Mouse (Mus musculus) spleen, embryonic (tissue): Measurements from ENCODE around the gene Kcnk4.

ENCODE experiments used
- CTCF ChIA-PET: fragments of 350-600 bp; sonication (Branson Sonifier 250); formaldehyde crosslinking; loops from one replicate; lab custom pipeline; 2022; lab: Charles Lee

Kcnk4 gene

DNA sequence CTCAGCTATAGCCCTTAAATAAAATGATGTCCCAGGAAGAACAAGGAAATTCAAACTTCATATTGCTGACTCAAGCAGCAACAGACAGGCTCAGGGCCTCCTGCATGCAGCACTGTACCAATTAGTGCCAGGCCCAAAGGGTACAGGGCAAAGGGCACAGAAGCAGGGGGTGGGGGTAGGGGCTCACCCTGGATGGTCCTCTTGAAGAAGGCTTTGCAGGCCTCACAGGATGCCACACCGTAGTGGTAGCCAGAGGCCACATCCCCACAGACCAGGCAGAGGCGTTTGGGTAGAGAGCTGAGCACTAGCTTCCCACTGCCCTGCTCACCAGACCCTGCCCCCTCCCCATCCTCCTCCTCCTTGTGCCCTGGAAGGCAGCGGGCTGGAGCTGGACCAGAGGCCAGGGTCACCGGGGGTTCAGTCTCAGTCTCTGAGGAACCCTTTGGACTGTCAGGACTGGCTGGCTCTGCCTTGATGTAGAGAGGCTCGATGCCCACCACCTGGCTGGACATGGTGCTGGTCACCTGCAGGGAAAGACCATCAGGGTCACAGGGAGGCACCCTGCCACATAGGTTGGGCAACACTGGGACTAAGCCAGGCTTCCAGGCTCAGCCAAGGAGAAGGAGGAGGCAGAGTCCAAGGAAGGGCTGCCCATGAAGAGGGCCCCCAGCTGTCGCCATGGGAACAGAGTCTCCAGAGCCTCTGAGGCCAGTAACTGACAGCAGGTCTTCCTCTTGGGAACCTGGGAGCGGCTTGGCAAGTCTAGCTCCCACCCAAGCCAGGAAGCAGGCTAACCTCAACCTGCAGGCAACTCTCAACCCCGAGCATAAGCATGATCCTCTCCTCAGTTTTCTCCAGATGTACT, 14.2 kb downstream of the Kcnk4 start:
- CTCF ChIA-PET: no interaction called here

DNA sequence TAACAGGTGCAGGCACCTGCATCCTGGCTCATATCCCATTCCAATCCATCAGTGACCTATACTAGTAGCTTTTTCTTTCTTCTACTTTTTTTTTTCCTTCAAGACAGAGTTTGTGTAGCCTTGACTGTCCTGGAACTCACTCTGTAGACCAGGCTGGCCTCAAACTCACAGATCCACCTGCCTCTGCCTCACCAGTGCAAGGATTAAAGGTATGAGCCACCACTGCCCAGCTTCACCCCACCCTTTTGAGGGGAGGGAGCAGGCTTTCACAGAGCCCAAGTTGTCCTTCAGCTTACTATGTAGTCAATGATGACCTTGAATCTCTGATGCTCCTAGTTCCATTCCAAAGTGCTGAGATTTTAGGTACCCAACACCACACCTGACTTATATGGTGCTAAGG, 14.9 kb downstream of the Kcnk4 start:
- CTCF ChIA-PET: interaction anchor here (0.6 kb wide), 1 partner anchor 55 kb away, joined by 3 read pairs; no protein-coding TSS in a partner anchor

GRCm38 (mm10) chr19:6918321-6918720, 16.0 kb downstream of the Kcnk4 start:
- CTCF ChIA-PET: interaction anchor here (0.7 kb wide), 1 partner anchor 1787 kb away, joined by 6 read pairs; no protein-coding TSS in a partner anchor

DNA sequence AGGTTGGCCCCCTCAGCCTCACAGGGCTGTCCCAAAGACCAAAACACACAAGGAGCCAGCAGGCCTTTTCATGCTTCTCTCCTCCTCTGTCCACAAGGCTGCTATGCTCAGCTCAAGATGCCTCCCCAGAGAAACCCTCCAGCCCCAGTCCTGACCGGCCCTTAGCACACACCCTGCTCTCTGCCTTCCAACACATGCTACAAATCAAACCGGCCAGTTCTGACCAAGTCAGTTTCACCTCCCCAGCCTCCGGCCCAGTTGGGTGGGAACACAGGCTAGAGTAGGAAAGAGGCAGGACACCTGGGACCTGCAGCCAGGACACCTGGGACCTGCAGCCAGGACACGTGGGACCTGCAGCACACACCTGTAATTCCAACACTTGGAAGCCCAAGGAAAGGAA, 17.8 kb downstream of the Kcnk4 start:
- CTCF ChIA-PET: no interaction called here

- CTCF ChIA-PET: no interaction called here
These were observed 19.0 kb downstream of the Kcnk4 start for GRCm38 (mm10) chr19:6915276-6915675.

GRCm38 (mm10) chr19:6914540-6914939, 19.8 kb downstream of the Kcnk4 start:
- CTCF ChIA-PET: interaction anchor here (0.5 kb wide), 1 partner anchor 41 kb away, joined by 6 read pairs; no protein-coding TSS in a partner anchor

DNA sequence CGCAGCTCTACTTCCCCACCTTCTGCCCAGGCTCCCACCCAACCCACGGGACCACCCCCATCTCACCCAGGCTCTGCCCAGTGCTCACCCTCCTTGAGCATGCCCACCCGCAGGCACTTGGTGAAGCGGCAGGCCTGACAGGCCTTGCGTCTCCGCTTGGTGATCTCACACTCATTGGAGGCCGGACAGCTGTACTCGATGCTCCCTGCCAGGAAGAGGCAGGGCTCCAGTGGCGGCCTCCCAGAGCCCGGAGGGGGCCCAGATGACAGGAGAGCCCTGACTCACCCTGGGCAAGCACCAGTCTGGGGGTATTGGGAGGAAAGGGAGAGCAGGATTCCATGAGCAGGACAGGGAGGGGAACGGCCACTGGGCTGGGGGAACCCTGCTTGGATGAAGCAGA, 20.3 kb downstream of the Kcnk4 start:
- CTCF ChIA-PET: no interaction called here

GRCm38 (mm10) chr19:6913036-6913435, 21.3 kb downstream of the Kcnk4 start:
- CTCF ChIA-PET: no interaction called here

GRCm38 (mm10) chr19:6912205-6912970, 21.9 kb downstream of the Kcnk4 start:
- CTCF ChIA-PET: no interaction called here

DNA sequence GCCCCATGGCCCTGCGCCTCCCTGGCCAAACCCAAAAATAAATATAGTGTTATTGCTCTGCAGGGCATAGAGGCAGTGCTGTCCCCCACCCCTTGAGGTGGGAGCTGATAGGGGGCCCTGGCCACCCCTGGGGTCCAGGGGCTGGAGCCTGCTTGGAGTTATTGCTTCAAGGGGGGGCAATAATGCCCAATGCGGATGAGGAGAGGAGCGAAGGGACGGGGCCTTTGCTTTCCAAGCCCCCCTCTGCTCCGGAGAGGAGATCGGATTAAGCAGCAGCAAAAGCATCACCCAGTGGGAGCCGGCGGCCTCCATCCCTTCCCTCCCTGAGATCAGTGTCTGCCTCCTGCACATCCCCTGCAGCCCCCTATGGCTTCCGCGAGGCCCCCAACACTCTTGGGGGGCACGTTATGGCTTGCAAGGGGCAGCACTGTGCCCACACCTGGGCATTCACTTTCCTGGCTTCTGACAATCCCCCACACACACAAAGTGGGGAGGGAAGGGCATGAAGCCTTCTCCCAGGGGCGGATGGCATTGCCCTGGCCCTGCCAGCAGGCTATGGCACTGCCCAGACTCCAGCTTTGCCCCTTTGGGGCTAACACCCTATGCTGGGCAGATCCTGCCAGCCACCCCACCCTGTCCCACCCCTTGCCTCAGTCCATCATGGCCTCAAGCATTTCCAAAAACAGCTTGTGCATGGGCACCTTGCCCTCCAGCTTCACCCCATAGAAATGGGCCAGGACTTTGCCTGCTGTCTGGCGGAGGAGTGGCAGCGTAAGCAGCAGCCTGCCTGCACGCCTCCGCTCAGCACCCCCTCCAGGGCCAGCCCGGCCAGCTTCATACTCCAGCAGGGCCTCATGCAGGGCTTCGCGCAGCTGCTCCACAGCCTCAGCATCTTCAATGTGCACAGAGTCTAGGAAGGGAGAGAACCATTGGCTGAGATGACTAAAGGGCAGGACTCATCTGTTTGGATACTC, 22.9 kb downstream of the Kcnk4 start:
- CTCF ChIA-PET: no interaction called here

- CTCF ChIA-PET: interaction anchor here (0.5 to 0.6 kb wide), 2 partner anchors 26 to 256 kb away, joined by 3 to 4 read pairs; no protein-coding TSS in a partner anchor
These were observed 24.0 kb downstream of the Kcnk4 start for GRCm38 (mm10) chr19:6910306-6910705.

DNA sequence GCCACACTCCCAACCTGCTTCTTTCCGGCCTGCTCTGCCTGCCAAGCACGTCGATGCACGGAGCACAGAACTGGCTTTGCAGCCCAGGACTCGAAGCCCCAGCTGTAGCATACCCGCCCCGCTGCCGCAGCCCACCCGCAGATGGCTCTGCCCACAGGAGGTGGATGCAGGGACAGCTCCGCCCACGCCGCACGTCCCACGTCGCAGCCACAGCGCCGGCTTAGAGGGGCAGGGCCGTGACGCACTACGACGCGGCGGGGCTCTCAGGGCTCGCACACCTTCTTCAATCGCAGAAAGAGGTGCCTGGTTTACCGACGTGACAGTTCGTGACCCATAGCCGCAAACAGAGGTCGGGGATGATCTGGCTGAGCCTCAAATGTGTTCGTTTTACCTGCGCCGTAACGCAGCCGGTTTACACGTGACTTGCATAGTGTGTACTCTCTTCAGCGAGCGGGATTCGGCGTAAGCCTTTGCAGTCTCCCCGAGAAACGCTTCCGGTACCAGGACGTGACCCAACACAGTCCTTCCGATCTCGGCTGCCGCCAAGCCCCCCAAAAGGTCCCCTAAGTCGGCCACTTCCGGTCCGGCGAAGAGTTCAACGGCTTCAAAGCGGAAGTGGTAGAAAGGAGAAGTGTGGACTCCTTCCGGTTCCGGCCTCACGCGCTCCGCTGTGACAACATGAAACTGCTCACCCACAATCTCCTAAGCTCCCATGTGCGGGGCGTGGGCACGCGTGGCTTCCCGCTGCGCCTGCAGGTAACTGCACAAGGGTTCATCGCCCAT, 24.6 kb downstream of the Kcnk4 start, which contains the start of the genes Trmt112 and Prdx5:
TSS of gene Trmt112 (plus strand) at position 192 of the 783 bp plus-strand sequence.
TSS of gene Prdx5 (minus strand) at position 600 of the 783 bp plus-strand sequence.
- CTCF ChIA-PET: interaction anchor here (0.5 to 0.6 kb wide), 2 partner anchors 27 to 256 kb away, joined by 3 to 4 read pairs; no protein-coding TSS in a partner anchor

DNA sequence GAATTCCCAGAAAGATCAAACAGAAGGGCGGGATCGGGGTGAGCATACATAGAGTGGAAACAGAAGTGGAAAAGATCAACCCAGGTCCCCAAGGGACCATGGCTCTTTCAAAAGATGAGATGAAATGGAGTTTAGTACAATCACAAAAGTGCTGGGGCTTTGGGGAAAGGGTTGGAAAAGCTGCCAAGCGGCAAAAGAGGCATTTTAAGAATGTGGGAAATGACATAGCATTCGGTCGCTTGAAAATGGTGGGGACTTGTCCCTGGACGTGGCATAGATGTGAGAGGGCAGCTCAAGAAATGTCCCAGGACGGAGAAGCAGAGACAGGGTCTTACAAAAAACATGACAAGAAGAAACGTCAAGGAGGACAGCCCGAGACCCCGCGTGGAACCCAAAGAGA, 25.3 kb downstream of the Kcnk4 start:
- CTCF ChIA-PET: no interaction called here

GRCm38 (mm10) chr19:6907811-6908540, 26.3 kb downstream of the Kcnk4 start:
- CTCF ChIA-PET: no interaction called here

DNA sequence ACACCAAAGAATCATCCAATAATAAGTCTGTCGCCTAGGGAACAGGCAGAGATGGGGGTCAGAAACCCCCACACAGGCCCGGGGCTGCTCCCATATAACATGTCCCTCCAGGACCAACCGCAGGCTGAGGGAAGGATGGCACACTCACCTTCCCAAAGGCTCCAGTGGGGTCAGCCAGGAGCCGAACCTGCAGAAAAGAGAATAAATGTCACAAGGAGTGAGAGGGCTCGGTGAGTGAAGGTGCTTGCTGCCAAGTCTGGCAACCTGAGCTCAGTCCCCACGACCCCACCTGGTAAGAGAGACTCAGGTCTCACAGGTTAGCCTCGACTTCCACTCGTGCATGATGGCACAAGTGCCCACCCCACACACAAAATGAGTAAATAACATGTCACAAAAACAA, 27.2 kb downstream of the Kcnk4 start:
- CTCF ChIA-PET: no interaction called here

- CTCF ChIA-PET: no interaction called here
These were observed 28.1 kb downstream of the Kcnk4 start for GRCm38 (mm10) chr19:6906199-6906598.

- CTCF ChIA-PET: no interaction called here
These were observed 28.7 kb downstream of the Kcnk4 start for GRCm38 (mm10) chr19:6905498-6906159.

DNA sequence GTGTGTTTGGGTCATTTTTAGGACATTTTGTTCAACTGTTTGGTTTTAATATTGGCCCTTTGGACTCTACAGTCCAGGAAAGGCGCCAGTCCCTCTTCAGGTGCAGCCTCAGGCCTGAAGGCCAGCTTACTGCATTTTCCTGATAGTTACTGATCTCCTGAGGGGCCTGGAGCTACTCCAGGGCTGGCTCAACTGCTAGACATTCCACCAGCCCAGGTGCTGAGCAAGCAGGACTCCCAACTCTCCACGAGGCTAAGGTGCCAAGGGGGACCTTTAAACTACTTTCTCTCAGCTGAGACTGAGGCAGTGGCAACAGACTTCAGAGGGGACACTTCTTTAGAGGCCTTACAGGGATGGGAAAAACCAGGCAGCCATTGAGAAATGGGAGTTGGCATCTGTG, 29.5 kb downstream of the Kcnk4 start:
- CTCF ChIA-PET: no interaction called here

DNA sequence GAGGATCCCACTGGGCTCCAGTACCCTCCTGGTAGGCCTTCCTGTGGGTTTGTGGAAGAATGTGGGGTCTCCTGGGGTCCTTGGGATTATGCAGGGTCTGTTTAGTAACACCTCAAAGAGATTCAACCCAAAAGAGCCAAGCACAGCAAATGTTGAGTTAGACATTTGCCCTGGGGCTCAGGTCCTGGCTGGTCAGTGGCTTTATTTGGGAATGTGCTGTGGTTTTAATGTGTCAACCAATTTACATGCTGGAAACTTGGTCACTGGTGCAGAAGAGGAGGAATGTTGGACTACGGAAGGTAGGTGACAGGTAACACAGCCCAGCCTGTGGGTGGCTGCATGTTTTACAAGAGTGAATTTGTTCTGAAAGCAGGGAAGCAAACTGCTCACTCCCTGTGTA, 31.3 kb downstream of the Kcnk4 start:
- CTCF ChIA-PET: no interaction called here
